Mouse (Mus musculus) heart, embryonic 16.5 days (tissue): ENCODE data around the gene Fam83g. TPM values are rescaled to one million over a fixed set of nuclear protein-coding genes. Genes with fewer than 3 reads are reported as not detected.
"Not testable (repeated sequence)": the region's sequence is repeated elsewhere in the genome, so short reads cannot be mapped to it uniquely, and the experiment has no call there.

Source experiments
- ATAC-seq: fragments of 200-750 bp; cut with Nextera tagmentation; replicated peaks from 2 replicates; pipeline ENCODE4 v1.8.0; 2017; ENCODE audit warnings: moderate number of reproducible peaks; ENCODE audit not compliant: insufficient read depth, low FRiP score; ENCODE audit errors: extremely low read depth
- H3K27ac ChIP-seq: fragments of 300-500 bp; sonication (generic); 2 replicates; pipeline ENCODE4 v1.5.1; 2014; ENCODE audit warnings: mild to moderate bottlenecking, low read length, control low read depth, moderate library complexity
- H3K27me3 ChIP-seq: fragments of 300-500 bp; sonication (generic); 2 replicates; pipeline ENCODE4 v1.6.1; 2014; ENCODE audit warnings: low read length, mixed read lengths; ENCODE audit not compliant: control insufficient read depth, insufficient read depth
- H3K36me3 ChIP-seq: fragments of 300-500 bp; sonication (generic); 2 replicates; pipeline ENCODE4 v1.6.1; 2014; ENCODE audit not compliant: control insufficient read depth, insufficient read depth
- H3K4me1 ChIP-seq: fragments of 300-500 bp; sonication (generic); 2 replicates; pipeline ENCODE4 v1.6.1; 2014; ENCODE audit warnings: low read length, mixed read lengths; ENCODE audit not compliant: control insufficient read depth, insufficient read depth
- H3K4me2 ChIP-seq: fragments of 300-500 bp; sonication (generic); 2 replicates; pipeline ENCODE4 v1.6.1; 2014; ENCODE audit warnings: low read depth, mild to moderate bottlenecking, control low read depth, low read length
- H3K4me3 ChIP-seq: fragments of 300-500 bp; sonication (generic); 2 replicates; pipeline ENCODE4 v1.5.1; 2014; ENCODE audit warnings: mild to moderate bottlenecking, control low read depth, low read length
- H3K9ac ChIP-seq: fragments of 300-500 bp; sonication (generic); 2 replicates; pipeline ENCODE4 v1.6.1; 2014; ENCODE audit warnings: low read length, control low read depth
- H3K9me3 ChIP-seq: fragments of 300-500 bp; sonication (generic); replicated peaks from 2 replicates; pipeline ENCODE4 v1.6.1; 2016; ENCODE audit warnings: low read length; ENCODE audit not compliant: control insufficient read depth
- WGBS: fragments of 180-500 bp; shearing (Covaris S2); extraction: QIAGEN DNeasy Blood & Tissue Kit; methylation state at CpG from one replicate; pipeline ENCODE4 v1.1.7; 2014; 5-methylcytosine and 5-hydroxymethylcytosine counted together
- polyA plus RNA-seq: library from polyadenylated mRNA; unstranded; fragments of >200 nt; fragmentation: Nextera tagmentation; extraction: Ambion mirVana; gene quantifications from 2 replicates; pipeline ENCODE4 v1.2.1, GENCODE M21; 2015

The Fam83g gene
- 0.97 and 1.5 TPM in 2 replicates for polyA plus RNA-seq

GRCm38 (mm10) chr11:61683907-61684731 is at the start of gene Fam83g:
Fam83g (plus strand) TSS chr11:61684091.
- peak within 1 kb of the TSS; percentile 57 for H3K4me3 ChIP-seq
- H3K36me3 ChIP-seq = no peaks in the 10 kb centered on the region
- H3K4me1 ChIP-seq = peaks cover 31% of the 10 kb centered on the region

GRCm38 (mm10) chr11:61636309-61636708 is 47.6 kb upstream of the Fam83g start:
- WGBS = 96% methylated on average over 3 of the region's 4 CpGs
- not testable (repeated sequence) for H3K4me1 ChIP-seq, H3K36me3 ChIP-seq, H3K4me3 ChIP-seq, H3K27ac ChIP-seq, H3K9me3 ChIP-seq, H3K27me3 ChIP-seq, H3K9ac ChIP-seq, ATAC-seq, H3K4me2 ChIP-seq

More at GRCm38 (mm10) chr11:61683907-61684731, at the start of gene Fam83g:
- H3K27ac ChIP-seq = no peak within 1 kb of the TSS
- peaks cover 16% of the 10 kb centered on the region for H3K27me3 ChIP-seq
- peak; percentile 49 for ATAC-seq
- H3K9me3 ChIP-seq = no peaks in the 10 kb centered on the region
- 1% methylated on average over 74 of the region's 76 CpGs for WGBS
- H3K9ac ChIP-seq = peak within 1 kb of the TSS; percentile 52
- peak within 1 kb of the TSS; percentile 82 for H3K4me2 ChIP-seq

GRCm38 (mm10) chr11:61637413-61637812 is 46.5 kb upstream of the Fam83g start:
- no peaks in the 10 kb centered on the region for H3K36me3 ChIP-seq
- no peaks in the 10 kb centered on the region for H3K4me1 ChIP-seq
- no peaks in the 10 kb centered on the region for H3K9me3 ChIP-seq
- no peak overlapping the region for H3K4me3 ChIP-seq
- WGBS = 52% methylated on average over 1 of the region's 1 CpGs
- H3K27me3 ChIP-seq = no peaks in the 10 kb centered on the region
- H3K27ac ChIP-seq = no peak overlapping the region
- no peak overlapping the region for H3K4me2 ChIP-seq
- no peak overlapping the region for H3K9ac ChIP-seq
- ATAC-seq = no peak

DNA sequence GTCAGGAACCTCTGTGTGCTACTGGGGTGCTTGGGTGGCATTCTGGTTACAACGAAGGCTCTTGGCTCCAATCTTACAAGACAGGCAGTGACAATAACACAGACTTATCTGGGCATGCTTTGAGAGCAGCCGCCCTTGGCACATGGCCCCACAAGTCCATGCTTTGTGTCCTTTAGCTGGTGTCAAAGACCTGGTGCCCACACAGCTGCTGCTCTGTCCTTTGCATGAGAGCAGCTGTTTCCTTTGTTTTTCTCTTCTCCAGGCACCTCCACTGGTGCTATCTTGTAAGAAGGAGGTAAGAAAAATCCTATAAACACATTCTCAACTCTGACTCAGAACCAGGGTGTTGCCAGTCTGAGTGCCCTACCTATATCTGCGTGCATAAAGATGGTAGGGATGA is 46.0 kb upstream of the Fam83g start:
- Histone ChIP-seq H3K9ac (no peak overlapping the region), H3K27ac (no peak overlapping the region), H3K4me1 (no peaks in the 10 kb centered on the region), H3K27me3 (no peaks in the 10 kb centered on the region), H3K36me3 (no peaks in the 10 kb centered on the region), H3K4me3 (no peak overlapping the region), H3K9me3 (no peaks in the 10 kb centered on the region), H3K4me2 (no peak overlapping the region)
- ATAC-seq = no peak
- 88% methylated on average over 3 of the region's 3 CpGs for WGBS

- no peak overlapping the region for H3K27ac ChIP-seq
- H3K9me3 ChIP-seq = no peaks in the 10 kb centered on the region
- H3K4me1 ChIP-seq = no peaks in the 10 kb centered on the region
- no peak overlapping the region for H3K4me2 ChIP-seq
- no peaks in the 10 kb centered on the region for H3K27me3 ChIP-seq
- ATAC-seq = no peak
- H3K4me3 ChIP-seq = no peak overlapping the region
- no peak overlapping the region for H3K9ac ChIP-seq
- WGBS = 58% methylated on average over 12 of the region's 12 CpGs
- no peaks in the 10 kb centered on the region for H3K36me3 ChIP-seq
Observed at GRCm38 (mm10) chr11:61638764-61639536, 44.9 kb upstream of the Fam83g start.

DNA sequence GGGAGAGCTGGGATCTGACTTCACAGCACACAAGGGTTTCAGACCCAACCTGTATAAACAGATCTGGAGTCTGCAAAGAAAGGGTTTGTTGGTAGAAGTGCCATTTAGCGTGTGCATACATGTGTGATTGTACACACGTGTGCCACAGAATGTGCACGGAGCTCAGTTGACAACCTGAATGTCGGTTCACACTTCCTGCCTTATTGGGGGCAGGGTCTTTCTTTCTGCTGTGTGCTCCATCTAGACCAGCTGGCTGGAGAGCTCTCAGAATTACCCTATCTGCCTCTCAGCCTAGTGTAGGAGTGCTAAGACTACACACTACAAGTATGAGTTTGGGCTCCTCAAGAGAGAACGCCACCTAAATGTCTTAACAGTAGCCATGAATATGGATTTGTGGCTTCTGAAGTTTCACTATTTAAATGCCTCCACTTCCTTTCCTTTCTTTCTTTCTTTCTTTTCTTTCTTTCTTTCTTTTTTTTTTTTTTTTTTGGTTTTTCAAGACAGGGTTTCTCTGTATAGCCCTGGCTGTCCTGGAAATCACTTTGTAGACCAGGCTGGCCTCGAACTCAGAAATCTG is 44.2 kb upstream of the Fam83g start:
- Histone ChIP-seq H3K4me3 (no peak overlapping the region), H3K27ac (no peak overlapping the region), H3K36me3 (no peaks in the 10 kb centered on the region), H3K4me2 (no peak overlapping the region), H3K9me3 (no peaks in the 10 kb centered on the region), H3K9ac (no peak overlapping the region), H3K4me1 (peaks cover 5% of the 10 kb centered on the region; the same call in 1 of the 2 replicates), H3K27me3 (no peaks in the 10 kb centered on the region)
- 86% methylated on average over 6 of the region's 6 CpGs for WGBS
- ATAC-seq = no peak

GRCm38 (mm10) chr11:61640585-61640984 is 43.3 kb upstream of the Fam83g start:
- not testable (repeated sequence) for H3K4me3 ChIP-seq, H3K4me1 ChIP-seq, H3K4me2 ChIP-seq, H3K27ac ChIP-seq, ATAC-seq, H3K9ac ChIP-seq, H3K9me3 ChIP-seq, H3K27me3 ChIP-seq, H3K36me3 ChIP-seq
- 46% methylated on average over 9 of the region's 9 CpGs for WGBS

DNA sequence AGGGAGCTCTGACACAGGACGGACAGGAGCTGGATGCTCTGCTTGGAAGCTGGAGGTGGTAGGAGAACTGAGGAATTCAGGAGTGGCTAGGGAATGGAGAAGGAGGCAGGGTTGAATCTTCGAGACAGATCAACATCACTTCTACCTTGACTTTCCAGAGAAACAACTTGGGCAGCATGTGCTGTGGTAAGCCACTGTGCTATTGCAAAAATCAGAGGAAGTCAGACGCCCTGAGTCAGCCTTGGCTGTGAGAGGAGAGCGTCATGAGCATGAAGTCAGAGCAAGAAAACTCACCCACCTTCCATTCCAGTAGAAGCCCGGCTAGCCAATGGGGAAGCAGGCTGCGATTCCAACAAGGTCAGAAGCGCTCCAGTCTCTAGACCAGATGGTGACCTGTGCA is 41.8 kb upstream of the Fam83g start:
- H3K9ac ChIP-seq = no peak overlapping the region
- WGBS = 76% methylated on average over 7 of the region's 7 CpGs
- H3K27me3 ChIP-seq = no peaks in the 10 kb centered on the region
- H3K4me2 ChIP-seq = no peak overlapping the region
- no peak for ATAC-seq
- no peaks in the 10 kb centered on the region for H3K36me3 ChIP-seq
- H3K9me3 ChIP-seq = no peaks in the 10 kb centered on the region
- peaks cover 6% of the 10 kb centered on the region; the same call in 1 of the 2 replicates for H3K4me1 ChIP-seq
- H3K27ac ChIP-seq = no peak overlapping the region
- no peak overlapping the region for H3K4me3 ChIP-seq
